Mouse (Mus musculus) frontal cortex, postnatal 10 days (tissue): ENCODE results near the gene Ezh1.

Experiments used
- DNase-seq, 2 experiments: peaks; one replicate each; pipeline ENCODE4 v3.0.0; 2022; ENCODE audit warnings: low spot score in 2 of 2, mixed read lengths in 1 of 2

The Ezh1 gene

DNA sequence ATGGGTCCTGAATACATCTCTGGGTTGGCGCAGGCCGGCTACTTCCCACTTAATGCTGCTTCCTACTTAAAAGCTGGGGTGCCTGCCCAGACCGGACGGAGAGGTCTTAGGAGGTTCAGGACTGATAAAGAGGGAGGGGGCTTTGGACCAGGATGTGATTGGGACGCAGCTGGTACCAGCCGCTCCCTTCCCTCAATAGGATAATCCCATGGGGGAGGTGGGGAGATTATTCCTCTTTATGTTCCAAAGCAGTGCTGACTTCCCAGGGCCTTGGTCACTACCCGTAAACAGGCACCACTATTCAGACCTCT lies 20.4 kb upstream of the Ezh1 start:
- no peak for DNase-seq

DNA sequence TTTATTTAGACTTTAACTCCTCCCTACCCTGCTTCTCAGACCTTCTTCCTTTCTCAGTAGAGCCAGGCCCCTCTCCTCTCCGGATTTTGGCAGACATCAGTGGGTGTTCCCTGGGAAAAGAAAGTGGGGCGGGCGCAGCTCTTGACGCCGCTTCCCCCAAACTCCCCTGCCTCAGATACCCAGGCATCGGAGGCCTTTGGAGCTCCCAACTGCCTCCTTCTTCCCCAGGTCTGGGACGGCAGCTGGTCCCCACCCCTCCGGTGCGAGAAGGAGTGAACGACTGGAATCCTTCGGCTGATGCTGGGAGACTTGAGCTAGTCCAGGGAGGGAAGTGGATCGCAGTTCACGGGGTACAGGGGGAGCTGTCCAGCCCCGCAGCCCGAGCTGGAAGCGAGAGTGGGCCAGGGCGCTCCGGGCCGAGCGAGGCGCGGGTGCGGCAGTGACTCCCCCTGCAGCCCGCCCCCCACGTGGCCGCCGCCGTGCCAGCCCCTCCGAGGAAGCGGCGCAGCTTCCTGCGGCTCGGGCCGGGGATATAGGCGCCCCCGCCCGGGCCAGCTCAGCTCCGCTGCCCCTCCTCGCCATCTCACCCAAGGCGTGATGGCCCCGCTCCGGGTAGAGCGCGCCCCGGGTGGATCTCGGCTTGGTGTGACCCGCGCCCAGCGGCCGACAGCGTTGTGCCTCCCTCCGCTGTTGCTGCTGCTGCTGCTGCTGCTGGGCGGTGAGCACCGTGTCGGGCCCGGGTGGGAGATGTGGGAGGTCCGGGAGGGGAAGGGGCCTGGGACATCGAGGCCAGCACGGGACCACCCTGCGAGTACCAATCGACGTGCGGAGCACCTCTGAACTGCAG lies 19.8 kb upstream of the Ezh1 start, which contains the start of gene Ramp2:
Gene Ramp2 (plus strand): TSS at position 174 of the 847 bp plus-strand sequence.
- DNase-seq: no peak

DNA sequence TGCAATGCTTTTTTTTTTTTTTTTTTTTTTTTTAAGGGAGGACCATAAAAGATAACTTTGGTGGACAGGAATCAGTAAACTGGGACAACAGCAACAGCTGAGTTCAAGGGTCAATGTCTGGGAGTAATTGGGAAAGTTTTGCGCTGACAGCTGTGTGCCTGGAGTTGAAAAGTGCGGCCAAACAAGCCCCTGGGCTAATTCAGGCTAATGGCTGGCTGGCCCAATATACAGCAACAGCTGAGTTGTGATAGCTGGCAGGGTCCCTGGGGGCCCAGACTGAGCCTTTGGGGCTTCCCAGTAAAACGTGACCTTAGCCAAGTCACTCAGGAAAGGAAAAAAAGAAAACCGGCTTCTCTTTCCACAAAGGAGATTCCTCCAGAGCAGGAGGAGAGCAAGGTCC lies 18.8 kb upstream of the Ezh1 start:
- DNase-seq: no peak

DNA sequence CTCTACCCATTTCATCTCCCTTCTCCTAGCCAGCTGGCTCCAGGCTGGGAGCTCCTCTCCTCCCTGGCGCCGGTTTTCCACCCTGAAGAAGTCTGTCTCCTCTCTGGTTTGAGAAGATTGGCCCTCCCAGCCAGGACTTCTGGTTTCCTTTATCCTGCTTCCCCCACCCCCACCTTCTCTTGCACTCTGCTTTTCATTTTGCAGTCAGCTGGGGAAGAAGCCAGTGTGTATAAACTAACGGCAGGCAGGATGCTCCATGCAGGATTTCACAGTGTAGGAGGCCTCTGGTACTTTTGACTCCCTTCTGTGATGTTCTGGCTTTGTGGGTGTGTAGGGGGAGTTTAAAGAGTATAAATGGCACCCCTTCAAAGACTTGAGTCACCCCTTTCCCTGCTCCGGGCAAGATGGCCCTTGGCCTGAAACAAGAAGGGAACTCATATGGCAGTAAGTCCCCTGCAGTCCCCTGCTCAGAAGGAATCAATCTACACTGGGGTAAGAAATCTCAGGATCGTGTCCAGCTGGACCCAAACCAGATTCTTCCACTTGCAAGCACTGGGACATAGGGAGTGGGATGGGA lies 11.9 kb upstream of the Ezh1 start:
- DNase-seq: no peak

DNA sequence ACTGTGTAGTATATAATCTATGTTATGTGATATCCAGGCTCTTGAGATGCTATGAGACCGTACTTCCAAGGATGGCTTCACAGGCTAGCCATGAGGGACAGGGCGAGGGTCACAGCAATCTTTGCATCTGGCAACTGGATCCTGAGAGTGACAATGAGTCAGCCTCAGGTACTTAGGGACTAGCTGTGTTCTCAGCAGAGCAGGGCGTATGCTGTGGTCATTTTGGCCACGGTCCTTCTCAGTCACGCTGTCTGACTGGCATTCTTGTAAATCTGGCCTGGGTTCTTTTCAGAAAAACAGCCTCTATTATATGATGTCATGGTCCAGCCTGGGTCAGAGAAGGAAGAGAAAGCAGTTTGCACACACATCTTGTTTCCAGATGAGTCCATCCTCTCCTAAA lies 10.5 kb upstream of the Ezh1 start:
- no peak for DNase-seq

DNA sequence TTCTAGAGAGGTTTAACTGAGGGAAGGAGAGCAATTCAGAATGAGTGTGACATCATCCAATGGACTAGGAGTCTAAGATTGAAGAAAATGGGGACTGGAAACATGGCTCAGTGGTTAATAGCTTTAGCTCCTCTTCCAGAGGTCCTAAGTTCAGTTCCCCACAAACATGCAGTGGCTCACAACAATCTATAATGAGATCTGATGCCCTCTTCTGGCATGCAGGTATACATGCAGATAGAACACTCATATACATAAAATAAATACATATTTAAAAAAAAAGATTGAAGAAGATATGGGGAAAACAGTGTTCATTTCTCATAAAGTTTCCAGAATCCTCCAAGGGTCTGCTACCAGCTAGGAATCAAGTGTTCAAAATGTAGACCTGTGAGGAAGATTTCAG lies 9.2 kb upstream of the Ezh1 start:
- DNase-seq: no peak

DNA sequence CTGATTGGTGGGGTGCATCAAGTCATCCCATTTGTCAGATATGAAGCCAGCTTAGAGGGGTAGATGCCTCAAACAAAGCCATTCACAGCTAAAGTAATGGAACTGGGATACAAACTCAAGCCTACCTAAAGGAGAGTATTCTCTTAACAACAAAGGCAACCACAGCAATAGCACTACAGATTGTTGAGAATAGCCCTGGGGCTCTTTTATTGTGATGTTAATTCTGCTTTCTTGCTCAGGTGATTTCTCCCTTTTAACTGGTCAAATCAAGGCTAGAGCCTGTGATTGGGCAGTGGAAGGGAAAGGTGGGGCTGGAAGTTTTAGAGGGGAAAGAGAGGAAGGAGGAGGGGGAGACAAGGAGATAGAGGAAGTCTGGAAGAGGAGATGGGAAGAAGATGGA lies 7.9 kb upstream of the Ezh1 start:
- no peak for DNase-seq

DNA sequence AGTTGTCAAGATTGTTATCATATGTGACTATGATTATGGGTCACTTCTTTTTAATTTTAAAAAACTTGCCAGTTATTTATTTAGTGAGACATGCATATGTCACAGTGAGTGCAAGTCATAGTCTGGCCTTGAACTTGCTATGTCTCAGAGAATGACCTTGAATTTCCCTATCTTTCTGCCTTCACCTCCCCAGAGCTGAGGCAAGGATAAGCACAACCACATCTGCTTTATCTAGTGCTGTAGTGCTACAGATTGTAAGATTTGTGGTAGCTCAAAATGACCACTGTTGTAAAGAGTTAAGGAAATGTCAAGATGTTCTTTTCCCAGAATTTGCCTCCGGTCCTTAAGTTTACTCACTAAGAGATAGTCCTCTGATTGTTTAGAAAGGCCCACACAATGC lies 7.0 kb upstream of the Ezh1 start:
- no peak for DNase-seq

DNA sequence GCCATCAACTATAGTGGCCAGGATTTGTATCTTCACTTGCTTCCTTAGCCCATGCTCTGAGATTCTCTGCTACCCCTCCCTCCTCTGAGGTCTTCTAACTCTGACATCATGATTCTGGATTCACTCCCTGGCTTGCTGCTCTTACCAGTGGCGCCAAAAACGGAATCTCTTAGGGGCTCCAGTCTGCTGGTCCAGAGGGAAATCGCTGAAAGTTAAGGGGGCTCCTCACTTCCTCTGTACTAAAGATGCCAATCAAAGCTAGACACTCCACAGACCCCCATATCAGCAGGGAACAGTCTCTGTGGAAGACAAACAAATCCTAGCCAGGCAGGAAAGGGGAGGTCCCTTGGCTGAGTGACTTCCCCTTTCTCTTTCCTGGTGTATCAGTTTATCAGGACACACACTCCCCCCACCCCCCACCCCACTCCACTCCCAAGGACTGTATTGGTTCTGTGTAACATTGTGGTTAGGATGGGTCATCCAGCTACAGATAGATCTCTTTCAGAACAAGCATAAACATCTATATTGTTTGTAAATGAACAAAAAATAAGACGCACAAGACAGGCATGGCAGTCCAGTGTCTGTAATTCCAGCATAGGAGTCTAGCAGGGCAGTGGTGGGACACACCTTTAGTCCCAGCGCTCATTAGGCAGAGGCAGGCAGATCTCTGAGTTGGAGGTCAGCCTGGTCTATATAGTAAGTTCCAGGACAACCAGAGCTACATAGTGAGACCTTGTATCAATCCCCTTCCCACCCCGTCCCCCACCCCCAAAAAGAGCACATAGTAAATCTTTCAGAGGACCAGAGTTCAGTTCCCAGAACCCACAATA lies 6.0 kb upstream of the Ezh1 start:
- no peak for DNase-seq

DNA sequence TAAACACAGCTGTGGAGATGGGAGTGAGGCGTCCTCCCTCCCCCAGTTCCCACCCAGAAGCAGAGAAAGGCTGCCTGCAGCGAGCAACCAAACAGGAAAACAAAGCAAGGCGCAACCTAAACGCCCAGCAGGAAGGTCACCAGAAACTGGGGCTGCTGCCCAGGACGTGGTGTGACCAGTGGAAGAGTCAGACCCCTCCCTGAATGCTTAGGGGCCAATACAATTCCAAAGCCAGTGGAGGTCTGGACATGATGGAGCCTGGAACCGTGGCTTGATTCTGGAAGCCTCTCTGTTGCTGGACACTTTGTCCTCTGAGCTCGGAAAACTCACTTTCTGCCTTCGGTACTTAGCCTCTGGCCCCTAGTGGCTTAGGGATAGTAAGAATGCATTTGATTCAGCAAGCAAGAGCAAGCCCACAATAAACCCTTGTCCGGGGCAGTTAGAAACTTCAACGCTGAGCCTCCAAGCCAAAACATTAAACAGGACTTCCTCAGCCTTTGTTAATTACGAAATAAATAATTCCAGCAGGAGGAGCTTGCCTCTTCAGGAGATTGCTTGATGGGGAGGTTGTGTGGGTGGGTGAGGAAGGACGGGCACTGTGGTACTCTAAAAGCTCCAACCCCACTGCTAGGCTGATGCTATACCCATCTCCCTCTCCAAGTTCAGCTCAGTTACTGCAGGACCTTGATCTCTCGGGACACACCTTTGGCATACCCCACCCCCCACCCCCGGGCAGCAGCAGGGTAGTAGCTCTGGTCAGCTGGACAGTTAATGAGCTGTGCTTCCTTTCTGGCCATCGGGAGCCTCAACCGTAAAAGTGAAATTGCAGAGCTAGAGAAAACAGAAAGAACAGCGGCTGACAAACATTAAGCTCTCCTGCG lies 5.0 kb upstream of the Ezh1 start:
- DNase-seq: peak in 1 of 2 experiments; percentile 31

DNA sequence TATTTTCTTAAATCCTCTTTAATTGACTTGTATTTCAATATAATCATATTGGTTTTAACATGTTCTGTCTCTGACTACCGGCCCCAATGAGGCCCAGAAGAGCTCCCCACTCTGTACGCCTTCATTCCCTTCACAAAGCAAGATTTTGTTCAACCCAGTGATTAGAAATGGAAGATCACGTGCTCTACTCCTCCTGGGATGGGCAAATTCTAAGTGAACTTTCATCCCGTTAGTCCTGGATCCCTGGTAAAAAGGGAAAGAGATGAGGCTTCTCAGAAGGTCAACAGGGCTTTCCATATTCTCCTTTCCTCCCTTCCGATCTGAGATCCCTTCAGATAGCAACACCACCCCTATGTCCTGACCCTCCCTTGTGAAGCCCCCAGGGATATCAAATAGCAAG lies 4.3 kb upstream of the Ezh1 start:
- no peak for DNase-seq

DNA sequence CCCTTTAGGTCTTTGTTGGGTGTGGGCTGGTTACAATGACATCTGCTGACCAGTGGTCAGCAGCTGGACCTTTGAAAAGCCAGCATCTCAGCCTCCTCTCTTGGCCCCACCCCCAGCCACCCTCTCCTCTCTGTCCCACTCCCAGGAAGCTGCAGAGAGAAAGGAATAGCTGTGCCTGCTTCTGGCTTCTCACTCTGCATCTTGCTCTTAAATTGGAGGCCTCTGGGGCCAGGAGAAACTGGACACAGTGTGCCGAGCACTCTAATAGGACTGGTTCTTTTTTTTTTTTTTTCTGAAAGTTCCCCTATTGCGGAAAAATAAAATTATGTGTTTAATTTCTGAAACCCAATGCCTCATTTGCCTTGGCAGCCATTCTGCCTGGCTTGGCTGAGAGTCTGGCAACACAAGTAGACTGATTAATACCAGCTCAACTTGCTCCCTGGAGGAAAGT lies 3.8 kb upstream of the Ezh1 start:
- DNase-seq: no peak

DNA sequence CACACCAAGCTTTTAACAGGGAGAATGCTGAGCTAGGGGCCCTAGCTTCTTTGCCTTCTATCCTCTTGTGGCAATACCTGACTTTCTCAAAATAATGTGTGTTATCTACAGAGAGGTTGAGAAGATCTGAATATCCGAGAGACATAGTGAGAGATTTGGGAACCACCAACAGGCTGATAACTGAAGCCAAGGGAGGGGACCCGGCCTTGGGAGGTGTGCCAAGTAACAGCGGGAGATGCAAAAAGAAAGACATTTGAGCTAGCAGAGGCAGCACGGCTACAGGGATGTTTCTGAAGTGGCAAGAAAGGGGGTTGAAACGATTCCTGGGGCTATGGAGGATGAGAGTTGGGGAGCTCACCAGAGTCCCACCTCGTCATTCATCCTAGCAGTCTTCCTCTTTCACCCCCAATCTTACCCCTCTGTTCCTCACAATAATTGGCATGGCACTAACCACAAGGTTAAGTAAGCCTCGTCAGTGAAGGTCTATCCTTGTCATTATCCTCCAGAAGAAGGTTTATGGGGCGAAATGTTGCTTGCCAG lies 3.2 kb upstream of the Ezh1 start:
- no peak for DNase-seq

DNA sequence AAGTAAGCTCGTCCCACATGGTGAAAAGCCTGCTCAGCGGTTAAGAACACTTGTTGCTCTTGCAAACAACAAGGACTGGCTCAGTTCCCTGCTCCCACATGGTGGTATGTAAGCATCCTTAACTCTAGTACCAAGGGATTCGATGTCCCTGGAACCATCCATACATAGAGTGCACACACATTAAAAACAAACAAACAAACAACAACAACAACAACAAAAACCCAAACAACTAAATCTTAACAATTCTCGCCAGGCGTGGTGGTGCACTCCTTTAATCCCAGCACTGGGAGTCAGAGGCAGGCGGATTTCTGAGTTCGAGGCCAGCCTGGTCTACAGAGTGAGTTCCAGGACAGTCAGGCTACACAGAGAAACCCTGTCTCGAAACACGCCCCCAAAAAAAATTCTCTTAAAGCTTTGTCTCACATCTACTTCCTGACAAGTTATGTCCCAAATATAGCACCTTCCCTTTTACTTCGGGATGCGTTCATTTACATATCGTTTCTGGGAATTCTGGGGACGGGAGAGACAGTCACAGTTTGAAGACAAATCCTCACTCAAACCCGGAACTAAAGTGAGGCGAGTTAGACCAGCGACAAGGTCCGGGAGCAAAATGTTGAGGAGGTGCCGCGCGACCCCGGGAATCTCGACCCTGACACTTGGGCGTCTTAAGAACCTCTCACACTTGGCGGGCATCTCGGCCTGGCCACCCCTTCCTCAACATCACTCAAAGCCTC lies 765 bp downstream of the Ezh1 start:
- no peak for DNase-seq

DNA sequence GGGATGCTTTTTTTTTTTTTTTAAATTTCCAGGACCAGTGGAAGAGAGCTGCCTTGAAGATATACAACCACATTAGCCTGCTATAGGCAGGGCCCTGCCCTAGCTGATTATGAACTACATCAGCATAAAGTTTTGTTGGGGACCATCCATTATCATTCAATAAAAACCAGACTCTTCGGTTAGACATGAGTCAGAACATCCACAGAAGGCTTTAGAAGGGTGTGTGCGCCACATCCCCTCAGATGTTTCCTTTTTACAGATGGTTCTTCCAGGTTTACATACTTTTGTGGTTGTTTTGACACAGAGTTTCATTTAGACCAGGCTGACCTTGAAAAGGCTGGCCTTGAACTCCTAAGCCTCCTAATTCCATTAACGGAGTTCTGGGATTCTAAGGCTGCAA lies 1.9 kb downstream of the Ezh1 start:
- no peak for DNase-seq

DNA sequence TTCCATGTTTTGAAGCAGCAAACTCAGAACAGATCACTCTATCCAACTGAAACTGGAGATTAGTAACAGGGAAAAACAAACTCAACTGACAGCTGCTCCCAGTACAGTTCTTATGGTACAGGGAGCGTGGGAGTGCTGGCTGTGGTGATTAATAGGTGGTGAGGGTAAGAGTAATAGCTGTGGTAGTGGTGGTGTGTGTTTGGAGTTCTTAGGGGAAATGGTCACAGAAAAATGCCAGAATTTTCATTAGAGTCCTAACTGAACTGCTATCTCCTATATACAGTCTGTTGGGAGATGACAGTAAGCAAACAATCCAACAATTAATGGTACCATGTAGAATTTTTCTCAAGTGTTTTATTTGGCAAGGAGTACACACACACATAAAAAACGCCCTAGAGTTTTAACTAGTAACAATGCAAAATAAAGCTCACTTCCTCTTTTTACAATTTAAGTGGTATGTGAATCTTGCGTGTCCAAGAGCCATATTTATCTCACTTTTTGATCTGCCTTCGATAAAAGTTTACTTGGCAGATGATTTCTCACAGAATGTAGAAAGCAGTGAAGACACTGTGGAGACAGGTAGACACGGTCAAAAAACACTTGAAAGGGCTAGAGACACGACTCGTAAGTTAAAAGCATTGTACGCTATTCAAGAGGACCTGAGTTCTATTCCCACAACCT lies 4.8 kb downstream of the Ezh1 start:
- no peak for DNase-seq

DNA sequence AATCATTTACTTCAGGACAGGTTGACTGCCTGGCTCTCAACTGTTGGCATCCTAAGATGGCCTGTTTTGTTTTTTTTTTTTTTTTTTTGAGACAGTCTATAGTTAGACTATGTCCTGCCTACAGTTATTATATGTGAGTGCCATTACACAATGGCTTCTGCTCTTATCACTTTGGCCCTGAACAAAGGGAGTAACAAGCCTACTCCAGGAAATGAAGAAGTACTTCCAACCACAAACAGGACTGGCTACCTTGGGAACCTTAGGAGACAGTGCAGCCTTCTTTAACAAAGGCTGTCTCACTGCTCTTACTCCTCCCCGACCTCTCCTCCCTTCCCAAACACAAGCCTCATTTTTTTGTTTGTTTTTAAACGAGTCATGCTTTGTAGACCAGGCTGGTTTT lies 5.4 kb downstream of the Ezh1 start:
- no peak for DNase-seq

DNA sequence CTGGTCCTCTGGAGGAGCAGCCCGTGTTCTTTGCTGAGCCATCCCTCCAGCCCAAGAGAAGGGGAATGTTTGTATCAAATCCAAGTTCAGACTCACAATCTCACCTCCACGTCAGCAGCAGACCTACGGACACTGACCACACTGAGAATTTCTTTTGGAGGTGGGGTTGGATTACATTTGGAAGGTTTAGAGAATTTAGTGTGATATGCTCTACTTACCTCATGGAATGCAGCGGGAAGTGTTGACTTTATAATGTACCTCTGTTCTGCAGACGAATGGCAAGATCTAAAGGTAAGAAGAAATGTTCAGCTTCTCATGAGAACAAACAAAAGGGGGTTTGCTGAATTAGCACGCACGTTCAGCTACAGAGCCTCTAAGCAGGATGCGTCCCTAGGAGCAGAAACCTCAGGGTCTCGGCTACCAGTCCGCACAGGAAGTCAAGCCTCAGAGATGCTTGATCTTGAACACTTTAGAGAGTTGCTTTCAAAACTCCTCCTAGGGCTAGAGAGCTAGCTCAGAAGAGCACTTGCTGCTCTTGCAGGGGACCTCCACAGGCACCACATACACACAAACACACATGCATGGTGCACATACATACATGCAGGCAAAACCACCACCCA lies 7.7 kb downstream of the Ezh1 start:
- DNase-seq: no peak

DNA sequence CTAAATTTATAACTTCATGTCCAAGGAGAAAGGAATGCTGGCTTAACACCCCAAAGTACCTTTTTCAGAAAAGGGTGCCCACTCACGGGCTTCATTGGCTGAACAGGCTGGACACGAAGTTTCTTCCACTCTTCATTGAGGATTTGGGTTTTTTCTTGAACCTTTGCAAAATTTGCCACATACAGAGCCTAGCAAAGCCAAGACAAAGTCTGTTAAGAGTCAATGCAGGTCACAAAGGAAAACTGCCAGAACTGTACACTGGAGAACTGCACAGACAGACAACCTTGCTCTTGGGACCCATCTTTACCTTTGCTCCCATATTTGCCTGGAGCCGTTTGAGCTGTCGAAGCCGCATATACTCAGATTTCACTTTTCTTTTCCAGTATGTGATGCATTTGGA lies 9.3 kb downstream of the Ezh1 start:
- DNase-seq: no peak

DNA sequence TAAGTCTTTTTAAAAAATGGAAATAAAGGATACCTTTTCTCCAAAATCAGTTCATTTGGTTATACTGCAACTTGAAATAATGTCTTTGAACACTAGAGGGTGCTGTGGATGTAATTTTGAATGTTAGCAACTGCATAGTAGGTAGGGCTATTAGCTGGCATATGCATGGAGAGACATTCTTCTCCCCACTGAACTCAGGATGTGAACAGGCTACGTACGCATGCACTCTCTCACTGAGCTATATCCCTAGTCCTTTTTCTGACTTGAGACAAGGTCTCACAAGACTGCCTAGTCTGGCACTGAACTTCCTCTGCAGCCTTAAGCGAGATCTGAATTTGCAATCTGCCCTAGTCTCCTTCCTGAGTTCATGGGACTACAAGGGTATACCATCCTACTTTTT lies 14.3 kb downstream of the Ezh1 start:
- no peak for DNase-seq
